Mouse (Mus musculus) urinary bladder, postnatal 14 days (tissue): ENCODE measurements around the gene Phf13.

ENCODE experiments used
- DNase-seq: peaks from one replicate; pipeline ENCODE4 v3.0.0; 2021; ENCODE audit warnings: low spot score

Gene Phf13

GRCm38 (mm10) chr4:151989110-151989488 is 7.0 kb downstream of the Phf13 start:
- no peak for DNase-seq

GRCm38 (mm10) chr4:151988342-151989109 is 7.5 kb downstream of the Phf13 start, which contains the start of gene Thap3:
Gene Thap3, minus strand, starts transcription at chr4:151988997.
- peak; percentile 86 for DNase-seq

GRCm38 (mm10) chr4:151988014-151988341 is 8.1 kb downstream of the Phf13 start:
- no peak for DNase-seq

GRCm38 (mm10) chr4:151986650-151987049 is 9.4 kb downstream of the Phf13 start:
- DNase-seq: no peak

- peak; percentile 31 for DNase-seq
Measured at GRCm38 (mm10) chr4:151985886-151986285, 10.2 kb downstream of the Phf13 start.

GRCm38 (mm10) chr4:151983560-151983959 is 12.5 kb downstream of the Phf13 start:
- no peak for DNase-seq

GRCm38 (mm10) chr4:151983043-151983442 is 13.0 kb downstream of the Phf13 start:
- DNase-seq: no peak

- DNase-seq: peak; percentile 78
Measured at GRCm38 (mm10) chr4:151981363-151981762, 14.7 kb downstream of the Phf13 start.

- no peak for DNase-seq
Measured at GRCm38 (mm10) chr4:151980699-151981098, 15.4 kb downstream of the Phf13 start.

- peak; percentile 83 for DNase-seq
Measured at GRCm38 (mm10) chr4:151977748-151978147, 18.3 kb downstream of the Phf13 start.

GRCm38 (mm10) chr4:151975441-151975840 is 20.6 kb downstream of the Phf13 start:
- no peak for DNase-seq

- DNase-seq: no peak
Measured at GRCm38 (mm10) chr4:151972221-151972967, 23.7 kb downstream of the Phf13 start.

GRCm38 (mm10) chr4:151968204-151968921 is 27.7 kb downstream of the Phf13 start:
- DNase-seq: no peak

GRCm38 (mm10) chr4:151962817-151963216 is 33.2 kb downstream of the Phf13 start:
- no peak for DNase-seq

- DNase-seq: no peak
Measured at GRCm38 (mm10) chr4:151960513-151960854, 35.6 kb downstream of the Phf13 start.

- DNase-seq: no peak
Measured at GRCm38 (mm10) chr4:151959849-151960512, 36.1 kb downstream of the Phf13 start.

- DNase-seq: no peak
Measured at GRCm38 (mm10) chr4:151957584-151958315, 38.3 kb downstream of the Phf13 start.

GRCm38 (mm10) chr4:151955791-151956190 is 40.3 kb downstream of the Phf13 start:
- DNase-seq: no peak

- no peak for DNase-seq
Measured at GRCm38 (mm10) chr4:151953209-151953608, 42.8 kb downstream of the Phf13 start.

GRCm38 (mm10) chr4:151948497-151949471 is 47.3 kb downstream of the Phf13 start:
- no peak for DNase-seq
